Mouse (Mus musculus) stomach, postnatal 0 days (tissue): Measurements from ENCODE around the gene 4930432K21Rik. TPM values are rescaled to one million over a fixed set of nuclear protein-coding genes. Genes with fewer than 3 reads are reported as not detected.

ENCODE experiments used
- ATAC-seq: fragments of 200-750 bp; cut with Nextera tagmentation; 2 replicates; pipeline ENCODE4 v1.8.0; 2017; ENCODE audit not compliant: low FRiP score, low TSS enrichment
- DNase-seq: peaks from one replicate; pipeline ENCODE4 v3.0.0-alpha.2; 2016; ENCODE audit warnings: low spot score
- H3K27ac ChIP-seq: fragments of 300-500 bp; sonication (generic); replicated peaks from 2 replicates; pipeline ENCODE4 v1.5.1; 2014; ENCODE audit warnings: mild to moderate bottlenecking, control low read depth
- H3K27me3 ChIP-seq: fragments of 300-500 bp; sonication (generic); 2 replicates; pipeline ENCODE4 v1.6.1; 2014; ENCODE audit warnings: low read length; ENCODE audit not compliant: control insufficient read depth, insufficient read depth
- H3K36me3 ChIP-seq: fragments of 300-500 bp; sonication (generic); 2 replicates; pipeline ENCODE4 v1.6.1; 2014; ENCODE audit warnings: low read length, mixed read lengths; ENCODE audit not compliant: control insufficient read depth, insufficient read depth
- H3K4me1 ChIP-seq: fragments of 300-500 bp; sonication (generic); replicated peaks from 2 replicates; pipeline ENCODE4 v1.6.1; 2014; ENCODE audit warnings: antibody characterized with exemption; ENCODE audit not compliant: control insufficient read depth, insufficient read depth
- H3K4me2 ChIP-seq: fragments of 300-500 bp; sonication (generic); replicated peaks from 2 replicates; pipeline ENCODE4 v1.6.1; 2014; ENCODE audit warnings: low read depth, mild to moderate bottlenecking, control low read depth, moderate library complexity
- H3K4me3 ChIP-seq: fragments of 300-500 bp; sonication (generic); 2 replicates; pipeline ENCODE4 v1.5.1; 2014; ENCODE audit warnings: low read depth, low read length, control low read depth
- H3K9ac ChIP-seq: fragments of 300-500 bp; sonication (generic); 2 replicates; pipeline ENCODE4 v1.6.1; 2014; ENCODE audit warnings: mild to moderate bottlenecking, low read length, control low read depth, mixed read lengths
- H3K9me3 ChIP-seq: fragments of 300-500 bp; sonication (generic); 2 replicates; pipeline ENCODE4 v1.6.1; 2016; ENCODE audit warnings: low read length; ENCODE audit not compliant: control insufficient read depth
- CTCF ChIP-seq: IDR thresholded peaks from 2 replicates; pipeline ENCODE4 v1.5.1; 2016; ENCODE audit warnings: antibody characterized with exemption, low read depth, mild to moderate bottlenecking, moderate library complexity
- EP300 ChIP-seq: optimal IDR thresholded peaks from 2 replicates; pipeline ENCODE3; 2016; ENCODE audit warnings: antibody characterized with exemption
- WGBS: fragments of 180-500 bp; shearing (Covaris S2); extraction: QIAGEN DNeasy Blood & Tissue Kit; methylation state at CpG from one replicate; pipeline ENCODE4 v1.1.7; 2014; 5-methylcytosine and 5-hydroxymethylcytosine counted together
- polyA plus RNA-seq: library from polyadenylated mRNA; unstranded; fragments of >200 nt; fragmentation: Nextera tagmentation; extraction: Ambion mirVana; gene quantifications from 2 replicates; pipeline ENCODE4 v1.2.1, GENCODE M21; 2015

The 4930432K21Rik gene
- polyA plus RNA-seq, 1 experiment from 2014 or later: 0.28 TPM

- WGBS: 43% methylated on average over 13 of the region's 13 CpGs
Observed at GRCm38 (mm10) chr8:84203975-84204772, 56.3 kb downstream of the 4930432K21Rik start.

GRCm38 (mm10) chr8:84205073-84205472 lies 57.2 kb downstream of the 4930432K21Rik start:
- peaks cover 9% of the 10 kb centered on the region; the same call in 1 of the 2 replicates for H3K4me1 ChIP-seq
- DNase-seq (no peak), ATAC-seq (no peak)
- H3K4me2 ChIP-seq: no peak overlapping the region
- 0 out of 2 replicates have a peak overlapping the region, but pooled peaks have one; percentile 35 for H3K27ac ChIP-seq
- H3K9me3 ChIP-seq: no peaks in the 10 kb centered on the region
- 90% methylated on average over 5 of the region's 5 CpGs for WGBS
- H3K4me3 ChIP-seq: no peak overlapping the region
- H3K27me3 ChIP-seq: no peaks in the 10 kb centered on the region
- peaks cover 19% of the 10 kb centered on the region for H3K36me3 ChIP-seq
- TF ChIP-seq EP300 (no peak), CTCF (no peak)
- H3K9ac ChIP-seq: no peak overlapping the region

More at GRCm38 (mm10) chr8:84203975-84204772, 56.3 kb downstream of the 4930432K21Rik start:
- peaks cover 17% of the 10 kb centered on the region for H3K36me3 ChIP-seq
- H3K4me2 ChIP-seq: peak overlapping the region; percentile 92
- H3K27me3 ChIP-seq: no peaks in the 10 kb centered on the region
- peak overlapping the region; percentile 72 for H3K4me3 ChIP-seq
- peak overlapping the region; percentile 93 for H3K9ac ChIP-seq
- peak; percentile 66 for DNase-seq
- H3K27ac ChIP-seq: peak overlapping the region; percentile 99
- ATAC-seq: peak; percentile 31; the same call in 1 of the 2 replicates
- TF ChIP-seq EP300 (no peak), CTCF (peak; percentile 67)
- peaks cover 16% of the 10 kb centered on the region for H3K4me1 ChIP-seq
- no peaks in the 10 kb centered on the region for H3K9me3 ChIP-seq

DNA sequence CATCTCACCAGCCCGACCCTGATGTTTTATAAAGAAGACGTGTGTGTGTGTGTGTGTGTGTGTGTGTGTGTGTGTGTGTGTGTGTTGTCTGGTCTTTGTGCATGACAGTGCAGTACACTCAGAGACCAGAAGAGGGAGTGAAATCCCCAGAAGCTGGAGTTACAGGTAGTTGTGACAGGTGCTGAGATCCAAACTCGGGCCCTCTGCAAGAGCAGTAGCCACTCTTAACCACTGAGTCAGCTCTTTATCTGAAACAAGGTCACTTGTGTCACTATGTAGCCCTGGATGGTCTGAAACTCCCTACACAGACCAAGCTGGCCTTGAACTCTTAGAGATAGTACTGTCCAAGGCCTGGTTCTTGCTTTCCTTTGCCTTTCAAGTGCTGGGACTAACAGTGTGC lies 58.8 kb downstream of the 4930432K21Rik start:
- Histone ChIP-seq H3K36me3 (peaks cover 23% of the 10 kb centered on the region), H3K27ac (no peak overlapping the region), H3K9ac (no peak overlapping the region), H3K9me3 (no peaks in the 10 kb centered on the region), H3K4me3 (no peak overlapping the region), H3K4me2 (no peak overlapping the region), H3K27me3 (no peaks in the 10 kb centered on the region), H3K4me1 (peaks cover 4% of the 10 kb centered on the region; the same call in 1 of the 2 replicates)
- no peak for DNase-seq
- no peak for ATAC-seq
- TF ChIP-seq CTCF (peak; percentile 45), EP300 (no peak)
- 92% methylated on average over 3 of the region's 3 CpGs for WGBS

DNA sequence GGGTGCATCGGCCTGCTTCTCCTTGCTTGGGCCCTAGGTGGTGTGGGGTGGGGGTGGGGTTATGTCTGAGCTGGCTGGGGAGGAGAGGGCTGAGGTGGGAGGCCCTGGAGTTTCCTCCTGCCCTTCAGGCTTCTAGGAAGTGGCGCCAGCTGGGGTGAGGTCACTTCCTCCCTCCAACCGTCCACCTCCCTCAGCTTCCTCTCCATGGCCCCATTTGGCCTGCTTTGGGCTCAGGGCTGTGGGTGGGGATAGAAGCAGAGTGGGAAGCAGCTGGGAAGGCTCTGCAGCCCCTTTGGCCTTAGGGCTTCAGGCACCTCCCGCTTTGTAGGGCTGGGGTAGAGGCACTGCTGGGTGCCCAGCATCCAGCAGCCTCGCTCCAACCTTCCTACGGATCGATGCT lies 60.0 kb downstream of the 4930432K21Rik start:
- no peak overlapping the region for H3K4me3 ChIP-seq
- peak; percentile 11; the same call in 1 of the 2 replicates for ATAC-seq
- peak overlapping the region; percentile 71 for H3K27ac ChIP-seq
- TF ChIP-seq EP300 (no peak), CTCF (no peak)
- no peaks in the 10 kb centered on the region for H3K9me3 ChIP-seq
- no peaks in the 10 kb centered on the region for H3K4me1 ChIP-seq
- H3K36me3 ChIP-seq: peaks cover 31% of the 10 kb centered on the region
- no peak overlapping the region for H3K4me2 ChIP-seq
- H3K27me3 ChIP-seq: no peaks in the 10 kb centered on the region
- no peak overlapping the region for H3K9ac ChIP-seq
- DNase-seq: peak; percentile 48
- 39% methylated on average over 7 of the region's 7 CpGs for WGBS

GRCm38 (mm10) chr8:84208381-84209380 lies 60.9 kb downstream of the 4930432K21Rik start:
- ATAC-seq (no peak), DNase-seq (no peak)
- 61% methylated on average over 17 of the region's 17 CpGs for WGBS
- Histone ChIP-seq H3K36me3 (peaks cover 34% of the 10 kb centered on the region), H3K9me3 (no peaks in the 10 kb centered on the region), H3K27ac (peak overlapping the region; percentile 71), H3K4me2 (no peak overlapping the region), H3K4me3 (no peak overlapping the region), H3K27me3 (no peaks in the 10 kb centered on the region), H3K4me1 (no peaks in the 10 kb centered on the region), H3K9ac (no peak overlapping the region)
- TF ChIP-seq EP300 (no peak), CTCF (no peak)
